Mouse (Mus musculus) ovary, adult 18-20 months (tissue): Measurements from ENCODE around the gene Dnmbp.
A peak's percentile ranks its signal among the peaks of the same experiment; 100 is the strongest.

Source experiments
- DNase-seq: peaks from one replicate; pipeline ENCODE4 v3.0.0; 2022; ENCODE audit warnings: low spot score, mixed read lengths

The Dnmbp gene

DNA sequence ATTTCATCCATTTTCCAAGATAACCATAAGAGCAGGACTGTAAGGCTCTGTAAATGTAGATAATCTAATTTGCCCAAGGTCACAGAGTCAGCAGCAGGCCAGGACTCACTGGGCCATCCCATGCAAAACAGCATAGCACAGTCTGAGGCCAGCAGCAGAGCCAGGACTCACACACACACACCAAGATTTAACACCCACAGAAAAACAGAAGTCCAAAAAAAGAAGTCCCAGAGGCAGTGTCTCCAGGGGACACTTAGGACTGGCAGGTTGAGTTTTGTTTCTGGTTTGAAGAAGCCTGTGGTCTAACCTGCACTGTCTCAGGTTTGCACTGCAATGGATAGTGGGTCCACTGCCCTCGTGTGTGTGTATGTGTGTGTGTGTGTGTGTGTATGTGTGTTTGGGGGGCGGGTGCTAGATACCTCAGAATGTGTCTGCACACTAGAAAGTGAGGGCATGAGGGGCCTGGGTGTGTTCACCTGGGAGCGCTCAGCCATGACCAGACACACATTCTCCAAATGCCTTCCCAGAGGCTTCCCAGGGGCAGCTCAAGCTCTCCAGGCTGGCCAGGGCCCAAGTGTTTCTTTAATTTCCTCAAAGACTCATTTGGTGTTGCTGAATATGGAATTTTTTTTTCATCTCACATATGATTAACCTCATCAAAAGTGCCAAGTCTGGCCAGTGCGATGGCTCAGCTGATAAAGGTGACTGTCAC lies 27.1 kb downstream of the Dnmbp start:
- DNase-seq: no peak

DNA sequence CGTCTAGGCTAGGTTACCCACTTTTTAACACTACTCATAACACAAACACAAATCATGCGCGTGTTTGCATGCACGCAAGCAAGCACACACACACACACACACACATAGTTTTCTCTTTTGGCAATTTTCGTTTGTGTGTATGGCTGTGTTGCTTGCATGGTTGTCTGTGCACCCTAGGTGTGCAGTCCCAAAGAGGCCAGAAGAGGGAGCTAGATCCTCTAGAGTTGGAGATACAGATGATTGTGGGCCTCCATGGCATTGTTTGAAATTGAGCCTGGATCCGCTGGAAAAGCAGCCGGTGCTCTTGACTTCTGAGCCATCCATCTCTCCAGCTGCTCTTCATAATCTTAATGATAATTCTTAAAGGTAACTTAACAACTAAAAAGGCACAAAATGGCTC lies 33.5 kb downstream of the Dnmbp start:
- DNase-seq: no peak

DNA sequence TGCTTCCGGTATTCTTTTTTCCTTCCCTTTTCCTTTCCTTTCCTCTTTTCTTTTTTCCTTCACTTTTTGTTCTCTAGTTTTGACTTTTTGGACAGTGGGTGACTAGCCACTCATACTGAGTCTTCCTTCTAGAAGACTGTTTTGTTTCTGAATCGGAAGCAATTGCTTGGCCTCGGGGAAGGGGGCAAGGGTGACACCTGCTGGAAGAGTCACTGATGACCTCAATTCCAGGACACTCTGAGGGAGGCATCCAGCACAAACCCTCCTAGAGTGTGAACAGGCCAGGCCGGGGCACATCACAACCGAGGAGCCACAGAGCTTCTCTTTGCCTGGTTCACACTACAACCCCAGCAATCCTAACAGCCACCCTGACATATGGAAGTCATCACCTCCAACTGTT lies 34.0 kb downstream of the Dnmbp start:
- DNase-seq: no peak

DNA sequence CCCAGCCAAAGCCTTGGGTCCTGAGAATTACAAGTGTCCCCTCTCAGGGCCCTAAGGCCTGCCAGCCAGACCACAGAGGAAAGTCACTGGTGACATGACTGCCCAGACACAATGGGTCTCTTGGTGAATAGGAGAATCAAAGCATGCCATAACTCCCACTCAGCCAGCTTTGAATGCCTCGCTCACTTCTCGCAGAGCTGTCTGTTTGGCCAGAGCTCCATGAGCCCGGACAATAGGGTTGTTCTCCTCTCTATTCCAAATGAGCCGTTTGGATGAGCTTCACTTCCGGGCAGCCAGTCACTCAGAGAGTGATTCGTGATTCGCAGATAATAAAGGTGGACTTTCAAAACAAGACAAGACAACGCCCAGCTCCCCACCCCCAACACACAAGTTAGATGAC lies 34.9 kb downstream of the Dnmbp start:
- DNase-seq: no peak

DNA sequence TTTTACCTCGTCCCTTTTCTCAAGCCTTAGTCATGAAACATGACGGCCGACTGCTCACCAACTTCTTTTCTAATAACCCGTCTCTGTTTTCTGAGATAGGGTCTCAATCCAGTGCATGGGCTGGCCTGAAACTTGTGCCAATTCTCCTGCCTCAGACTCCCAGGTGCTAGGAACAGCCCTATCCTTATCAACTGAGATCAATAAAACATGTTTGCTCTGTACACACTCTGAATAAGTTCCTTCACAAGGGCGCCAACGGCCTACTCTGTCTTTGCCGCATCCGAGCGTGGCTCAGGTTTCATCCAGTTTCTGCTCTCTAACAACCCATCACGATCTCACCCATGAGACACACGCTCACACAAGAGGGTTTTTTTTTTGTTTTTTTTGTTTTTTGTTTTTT lies 35.7 kb downstream of the Dnmbp start:
- DNase-seq: no peak

DNA sequence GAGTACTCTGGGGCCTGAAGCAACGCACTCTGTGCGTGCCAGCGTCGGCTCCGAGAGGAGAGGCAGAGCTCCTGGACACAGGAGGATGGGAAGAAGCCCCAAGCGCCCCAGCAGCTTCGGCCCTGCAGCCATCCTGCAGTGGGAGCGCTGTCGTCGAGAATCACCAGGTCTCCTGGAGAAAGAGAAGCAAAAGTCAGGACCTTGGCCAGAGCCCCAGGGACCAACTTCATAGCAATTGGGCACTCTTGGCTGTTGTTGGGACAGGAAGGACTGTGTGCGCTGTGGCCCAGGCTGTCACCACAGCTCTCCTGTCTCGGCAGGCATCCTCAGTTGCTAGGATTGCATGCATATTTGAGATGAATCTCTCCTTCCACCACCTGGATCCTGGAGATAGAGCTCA lies 37.1 kb downstream of the Dnmbp start:
- DNase-seq: no peak

DNA sequence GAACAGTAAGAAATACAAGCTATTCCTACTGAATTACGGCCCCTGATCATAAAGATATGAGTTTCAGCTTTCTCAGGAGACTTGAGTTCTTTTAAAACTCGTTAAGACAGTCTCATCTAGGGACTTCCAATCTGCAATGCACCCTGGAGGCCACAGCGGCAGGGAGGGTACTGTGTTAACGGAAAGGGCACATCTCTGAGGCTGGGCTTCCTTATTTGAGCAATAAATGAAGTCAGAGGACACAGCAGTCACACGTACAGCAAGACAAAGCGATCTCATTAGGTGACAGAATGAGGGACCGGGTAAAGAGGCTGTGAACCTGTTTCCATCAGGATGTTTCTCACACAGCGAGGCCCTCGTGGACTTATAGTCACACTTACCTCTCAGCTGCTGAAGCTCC lies 39.3 kb downstream of the Dnmbp start:
- DNase-seq: no peak

DNA sequence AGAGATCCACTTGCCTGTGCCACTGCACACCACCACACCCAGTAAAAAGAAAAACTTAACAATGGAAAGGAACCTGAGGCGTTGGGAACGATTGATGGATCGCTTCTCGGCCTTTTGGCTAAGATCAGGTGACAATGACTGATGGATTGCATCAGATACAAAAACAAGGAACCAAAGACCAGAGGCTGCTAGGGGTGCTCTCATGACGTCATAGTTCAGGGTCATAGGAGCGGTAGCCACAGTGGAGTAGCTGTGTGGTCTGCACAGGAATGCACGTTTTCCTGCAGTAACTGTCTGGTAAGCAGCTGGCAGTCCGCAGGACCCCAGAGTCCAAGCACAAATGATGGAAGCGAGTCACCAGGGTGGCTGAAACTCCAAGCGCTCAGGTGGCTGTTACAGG lies 41.4 kb downstream of the Dnmbp start:
- no peak for DNase-seq

DNA sequence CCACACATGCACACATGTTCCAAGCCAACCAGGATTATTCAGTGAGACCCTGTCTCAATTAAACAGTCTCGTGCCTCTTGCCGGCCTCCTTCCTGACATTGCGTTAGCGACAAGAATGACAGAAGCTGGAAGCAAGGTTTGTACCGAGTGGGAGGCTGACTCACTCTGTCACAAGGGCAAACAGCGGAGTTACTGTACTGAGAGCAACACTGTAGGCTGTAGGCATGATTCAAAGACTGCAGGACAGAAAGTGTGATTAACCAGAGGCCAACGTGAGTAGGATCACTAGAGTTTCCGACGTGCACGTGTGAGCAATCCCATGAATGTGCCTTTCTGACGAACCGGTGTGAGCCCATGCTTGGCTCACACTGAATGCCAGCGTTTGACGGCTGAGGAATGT lies 43.5 kb downstream of the Dnmbp start:
- DNase-seq: no peak

DNA sequence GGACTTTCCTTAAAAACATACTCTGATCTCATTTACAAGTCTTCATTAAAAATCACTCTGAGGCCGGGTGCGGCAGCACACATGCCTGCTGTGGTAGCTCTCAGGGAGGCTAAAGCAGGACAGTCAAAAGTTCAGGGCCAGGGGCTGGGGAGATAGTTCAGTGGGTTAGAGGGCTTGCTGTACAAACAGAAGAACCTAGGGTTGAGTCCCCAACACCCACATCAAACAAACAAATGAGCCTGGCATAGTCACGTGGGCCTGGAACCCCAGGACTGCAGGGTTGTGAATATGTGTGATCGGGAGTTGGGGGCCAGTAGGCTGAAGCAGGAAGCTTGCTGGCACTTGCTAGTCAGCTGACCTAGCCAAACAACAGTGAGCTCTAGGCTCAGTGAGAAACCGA lies 44.0 kb downstream of the Dnmbp start:
- DNase-seq: no peak

DNA sequence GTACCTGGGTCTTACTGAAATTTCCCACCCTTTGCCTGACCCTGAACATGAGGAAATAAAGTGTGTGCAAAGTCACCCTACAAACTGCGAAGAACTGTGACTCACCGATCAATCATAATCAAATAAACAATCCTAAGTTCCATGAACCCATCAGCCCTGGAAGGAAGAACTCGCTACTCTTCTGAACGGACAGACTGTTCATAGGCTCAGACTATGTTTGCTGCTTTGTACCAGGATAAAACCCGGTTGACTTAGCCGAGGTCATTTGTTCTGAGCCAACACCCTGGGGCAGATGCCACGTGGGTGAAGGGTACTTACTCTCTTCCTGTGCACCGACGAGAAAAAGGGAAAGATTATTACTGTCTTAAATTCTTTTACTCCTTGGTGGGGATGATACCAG lies 45.2 kb downstream of the Dnmbp start:
- DNase-seq: no peak

DNA sequence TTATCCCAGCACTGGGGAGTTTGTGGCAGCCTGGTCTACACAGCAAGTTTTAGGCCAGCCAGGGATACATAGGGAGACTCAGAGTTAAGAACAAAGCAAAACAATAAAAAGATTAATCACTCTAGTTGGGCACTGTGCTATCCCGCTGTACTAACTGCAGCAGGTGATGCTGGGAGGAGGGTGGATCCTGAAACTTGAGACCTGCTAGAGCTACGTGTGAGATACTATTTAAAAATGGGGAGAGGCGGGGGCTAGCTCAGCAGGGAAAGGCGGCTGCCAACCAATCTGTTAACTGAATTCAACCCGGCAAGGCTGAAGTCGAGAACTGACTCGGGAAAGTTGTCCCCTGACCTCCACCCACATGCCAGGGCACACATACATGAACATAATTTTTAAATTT lies 45.9 kb downstream of the Dnmbp start:
- DNase-seq: no peak

DNA sequence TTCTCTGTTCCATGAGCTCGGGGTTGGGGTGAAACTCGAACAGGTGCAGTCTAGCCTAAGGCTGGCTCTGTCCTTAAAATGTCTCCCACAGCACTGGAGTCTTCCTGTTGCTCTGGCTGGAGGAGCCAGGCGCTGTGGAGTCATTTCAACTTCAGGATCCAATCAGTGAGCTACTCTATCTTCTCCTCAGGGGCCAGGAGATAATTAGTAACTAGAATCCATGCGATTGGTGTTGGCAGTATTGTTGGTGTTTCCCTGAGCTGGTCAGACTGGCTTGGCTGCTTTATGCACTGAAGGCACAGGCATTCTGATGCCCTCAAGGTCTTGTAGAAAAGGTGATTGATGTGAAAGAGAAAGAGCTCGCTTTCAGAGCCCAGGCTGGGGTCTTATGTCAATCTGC lies 49.5 kb downstream of the Dnmbp start:
- DNase-seq: no peak

DNA sequence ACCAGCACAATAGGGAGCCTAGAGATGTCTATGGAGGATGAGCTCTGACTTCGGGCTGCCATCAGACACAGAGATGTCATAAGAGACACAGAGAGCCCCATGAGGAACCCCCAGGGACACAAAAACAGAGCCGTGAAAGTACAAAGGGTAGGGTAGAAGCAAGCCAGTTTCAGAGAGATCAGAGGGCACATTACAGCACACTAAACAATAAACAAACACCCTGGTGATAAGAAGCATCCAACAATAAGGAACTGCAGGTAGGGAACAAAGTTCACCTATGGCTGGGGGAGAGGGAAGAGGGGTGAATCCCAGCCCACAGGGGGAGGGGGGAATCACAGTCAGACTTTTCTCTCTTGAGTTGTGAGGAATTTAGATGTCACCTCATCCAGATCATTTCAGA lies 52.3 kb downstream of the Dnmbp start:
- no peak for DNase-seq

DNA sequence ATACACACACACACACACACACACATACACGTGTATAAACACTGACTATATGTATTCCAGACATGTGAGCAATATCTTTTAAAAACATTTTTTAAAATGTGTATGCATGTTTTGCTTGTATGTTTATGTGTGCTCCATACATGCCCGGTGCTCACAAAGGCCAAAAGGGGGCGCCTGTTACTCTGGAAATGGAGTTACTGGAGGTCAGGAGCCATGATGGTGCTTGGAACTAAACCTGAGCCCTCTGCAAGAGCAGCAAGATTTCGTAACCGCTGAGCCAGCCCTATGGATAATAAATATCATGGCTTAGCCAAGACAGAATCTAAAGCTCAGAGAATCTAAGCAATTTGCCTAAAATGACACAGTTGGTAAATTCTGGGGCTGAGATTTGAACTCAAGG lies 52.7 kb downstream of the Dnmbp start:
- no peak for DNase-seq

DNA sequence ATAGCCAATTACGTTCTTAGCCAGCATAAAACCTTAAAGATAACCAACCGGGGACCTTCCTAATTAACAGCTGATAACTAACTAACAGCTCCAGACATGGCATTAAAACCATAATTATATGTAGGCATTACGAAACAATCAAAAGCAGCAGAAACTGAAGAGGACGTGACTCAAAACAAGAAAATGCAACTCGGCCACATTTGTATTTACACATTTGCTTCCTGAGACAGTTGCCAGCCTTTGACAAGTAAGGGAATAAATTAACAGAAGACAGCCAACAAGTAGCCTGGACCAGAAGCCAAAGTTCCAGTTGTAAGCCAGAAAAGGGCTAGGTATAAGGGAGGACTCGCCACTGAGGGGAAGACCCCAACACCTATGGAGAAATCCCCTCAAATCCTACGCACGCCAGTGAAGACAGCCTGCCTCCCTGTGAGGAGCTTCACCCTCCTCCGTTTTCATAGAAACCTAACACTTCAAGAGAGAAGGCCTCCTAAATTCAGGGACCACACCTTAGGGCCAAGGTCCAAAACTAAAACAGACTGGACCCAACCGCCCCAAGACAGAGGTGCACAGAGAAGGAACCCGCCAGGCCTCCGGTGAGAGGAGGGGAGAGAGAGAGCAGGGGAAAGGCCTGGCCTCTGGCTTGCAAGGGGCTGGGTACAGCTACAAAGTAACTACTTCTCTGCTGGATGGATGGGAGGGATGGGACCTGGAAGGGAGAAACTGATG lies 53.5 kb downstream of the Dnmbp start:
- DNase-seq: no peak

DNA sequence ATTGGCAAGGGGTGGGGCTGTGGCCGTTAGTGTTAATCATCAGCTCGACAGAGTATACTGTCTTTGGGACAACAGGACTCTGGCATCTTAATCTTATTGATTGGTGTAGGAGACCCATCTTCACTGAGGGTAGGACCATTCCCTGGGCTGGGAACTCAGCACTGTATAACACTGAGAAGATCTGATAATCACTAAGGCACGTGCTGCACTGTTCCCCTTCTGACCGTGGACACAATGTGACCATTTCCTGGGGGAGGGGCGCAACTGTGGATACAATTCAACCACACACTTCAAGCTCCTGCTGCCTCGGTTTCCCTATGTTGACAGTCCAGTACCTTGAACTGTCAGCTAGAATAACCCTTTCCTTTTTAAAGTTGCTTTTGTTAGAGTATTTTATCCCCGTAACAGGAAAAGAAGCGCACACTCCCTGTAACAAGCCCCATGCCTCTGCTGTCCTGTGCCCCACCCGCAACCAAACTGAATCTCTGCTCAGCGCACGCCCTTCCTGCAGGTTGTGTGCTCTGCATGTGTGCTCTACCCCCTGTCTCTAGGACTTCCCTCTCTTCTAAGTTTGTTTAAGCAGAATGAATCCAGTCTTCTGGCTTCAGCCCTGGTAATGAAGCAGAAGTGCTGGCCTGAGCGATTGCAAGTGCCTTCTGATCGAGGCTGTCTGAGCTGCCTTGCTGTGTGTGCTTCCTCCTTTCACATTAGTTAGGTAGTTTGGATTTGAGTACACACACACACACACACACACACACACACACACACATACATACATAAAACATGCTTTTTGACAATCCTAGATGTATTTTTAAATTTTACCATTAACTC lies 55.1 kb downstream of the Dnmbp start:
- DNase-seq: no peak

DNA sequence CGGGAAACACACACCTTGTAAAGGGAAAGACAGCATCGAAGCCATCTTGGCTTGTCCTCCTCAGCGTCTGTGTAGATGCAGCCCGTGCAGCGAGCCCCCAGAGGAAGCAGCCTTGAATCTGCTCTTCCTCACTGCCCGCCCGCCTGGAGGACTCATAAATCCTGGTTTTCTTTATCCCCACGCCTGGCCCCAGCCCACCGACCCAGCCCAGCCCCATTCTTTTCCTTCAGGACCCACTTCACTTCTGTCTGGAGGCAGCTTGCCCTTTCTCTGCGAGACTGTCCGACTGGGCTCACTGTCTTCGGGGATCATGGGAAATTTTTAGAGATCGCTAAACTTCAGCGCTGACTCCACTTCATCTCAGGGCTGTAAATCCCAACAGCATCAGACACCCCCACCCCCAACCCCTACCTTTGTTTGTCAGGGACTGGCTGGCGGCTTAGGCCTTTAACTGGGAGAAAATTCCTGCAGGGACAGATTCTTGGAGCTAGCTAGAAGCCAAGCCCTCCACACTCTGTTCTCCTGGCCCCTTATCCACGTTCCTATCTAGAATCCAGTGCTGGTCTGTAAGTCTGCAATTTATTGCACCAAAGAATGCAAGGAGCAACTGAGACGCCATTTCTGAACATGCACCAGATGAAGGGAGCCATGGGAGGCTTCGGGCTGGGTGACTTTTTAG lies 57.0 kb downstream of the Dnmbp start:
- DNase-seq: no peak

DNA sequence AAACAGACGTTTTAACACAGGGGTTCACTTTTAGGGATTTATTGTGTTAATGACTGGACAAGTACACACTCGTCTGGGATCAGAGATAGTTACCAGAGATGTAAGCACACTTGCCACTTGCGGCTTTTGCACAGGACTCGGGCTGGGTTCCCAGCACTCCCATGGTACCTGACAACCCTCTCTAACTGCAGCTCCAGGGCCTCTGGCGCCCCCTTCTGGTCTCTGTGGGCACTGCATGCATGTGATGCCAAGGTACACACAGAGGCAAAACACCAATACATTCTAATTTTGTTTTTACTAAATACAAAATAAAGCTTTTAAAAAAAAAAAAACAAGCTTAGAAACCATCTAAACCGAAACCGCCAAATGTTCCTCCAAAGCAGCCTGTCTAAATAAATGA lies 58.4 kb downstream of the Dnmbp start:
- DNase-seq: no peak

DNA sequence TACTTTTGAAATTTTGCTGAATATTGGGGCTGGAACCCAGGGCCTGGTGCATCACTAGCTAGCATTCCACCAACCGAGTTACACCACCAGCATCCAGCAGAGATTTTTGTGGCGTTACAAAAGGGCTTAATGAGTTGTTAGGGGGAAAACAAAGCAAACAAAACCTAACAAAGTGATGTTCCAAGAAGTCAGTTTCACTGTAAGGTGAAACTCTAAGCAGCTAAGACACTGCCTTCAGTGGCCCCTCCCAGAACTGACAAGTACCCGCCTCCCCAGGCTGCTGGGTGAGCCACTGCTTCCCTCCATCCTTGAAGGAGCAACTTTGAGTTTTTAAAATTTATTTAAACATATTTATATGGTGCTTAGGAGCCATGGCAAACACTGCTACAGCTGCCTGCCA lies 59.6 kb downstream of the Dnmbp start:
- DNase-seq: no peak

DNA sequence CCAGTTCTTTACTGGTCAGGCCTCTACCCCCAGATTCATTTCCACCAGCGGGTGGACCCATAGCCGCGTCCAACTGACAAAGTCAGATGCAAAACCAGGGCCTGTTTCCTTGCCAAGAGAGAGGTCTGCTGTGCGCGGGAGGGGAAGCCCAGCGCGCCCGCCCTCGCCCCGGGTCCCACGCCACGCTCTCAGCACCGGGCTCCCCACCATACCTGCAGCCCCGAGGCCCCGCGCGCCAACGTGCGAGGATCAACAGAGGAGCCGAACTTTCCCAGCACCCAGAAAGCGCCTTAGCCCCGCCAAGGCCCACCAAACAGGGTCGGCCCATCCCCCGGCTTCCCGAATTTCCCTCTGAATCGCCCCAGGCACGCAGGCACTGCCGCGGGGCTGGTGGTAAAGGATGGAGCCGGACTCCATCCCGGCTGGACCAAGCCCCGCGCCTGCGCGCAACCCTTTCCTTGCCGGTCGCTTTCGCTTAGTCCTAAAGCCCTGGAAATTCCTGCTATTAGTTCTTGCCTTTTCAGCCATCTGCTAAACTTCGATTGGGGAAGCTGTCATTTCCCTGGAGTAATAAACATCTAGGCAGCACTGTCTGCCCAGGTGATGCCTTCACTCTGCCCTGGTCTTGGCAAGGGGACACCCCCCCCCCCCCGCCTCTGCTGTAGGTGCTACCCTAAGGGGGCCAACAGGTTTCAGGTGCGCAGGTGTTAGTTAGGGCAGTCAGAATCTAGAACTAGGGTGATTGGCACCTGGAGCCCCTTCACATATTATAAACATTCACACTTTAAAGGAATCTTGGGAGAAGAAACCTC lies 60.4 kb downstream of the Dnmbp start:
- DNase-seq: peak; percentile 49
